Mouse (Mus musculus): Measurements from ENCODE around the gene Sorcs3. TPM values are rescaled to one million over a fixed set of nuclear protein-coding genes. Genes with fewer than 3 reads are reported as not detected.

Gene Sorcs3
- total and polyA plus RNA-seq, 3 experiments: not detected

DNA sequence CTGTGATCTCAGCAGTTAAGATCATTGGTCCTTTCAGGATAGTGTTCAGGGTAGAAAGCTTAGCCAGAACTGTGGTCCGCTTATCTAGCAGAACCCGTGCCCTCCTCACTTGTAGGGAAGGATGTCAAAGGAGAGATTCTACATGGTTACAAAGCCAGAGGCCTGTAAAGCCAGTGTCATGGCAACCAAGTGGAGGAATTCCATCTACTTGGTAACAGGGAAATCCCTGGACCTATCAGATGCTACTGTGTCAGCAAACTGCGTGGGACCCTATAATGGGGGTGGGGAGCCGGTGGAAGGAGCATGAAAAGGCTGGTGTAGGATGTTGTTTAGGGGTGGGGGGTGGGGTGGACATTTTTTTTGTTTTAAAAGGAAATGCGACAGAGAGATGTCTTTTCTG, 57.9 kb downstream of the Sorcs3 start:
- DNase-seq: no peak
- Histone ChIP-seq H3K9ac (ENCODE audit: low read depth, low read length) (no peak overlapping the region), H3K4me3 (no peak overlapping the region), H3K27ac (no peak overlapping the region), H3K27me3 (ENCODE audit: control insufficient read depth, insufficient read depth, low read length) (no peaks in the 10 kb centered on the region), H3K36me3 (ENCODE audit: control insufficient read depth, insufficient read depth, low read length) (no peaks in the 10 kb centered on the region), H3K79me2 (replicated peaks; ENCODE audit: control insufficient read depth, insufficient read depth, low read length) (no peaks in the 10 kb centered on the region), H3K4me1 (ENCODE audit: control insufficient read depth, insufficient read depth, low read length) (no peaks in the 10 kb centered on the region)
- TF ChIP-seq CTCF (IDR thresholded peaks at IDR 0.05): no peak
- no peak for TF ChIP-seq EP300 (IDR thresholded peaks at IDR 0.05; ENCODE audit: insufficient read depth, low read depth, low read length)
- TF ChIP-seq POLR2A (IDR thresholded peaks at IDR 0.05; ENCODE audit: insufficient read depth, low read depth, low read length): no peak
- intact Hi-C loops (cut with DNase I): no loop called here
- 78% methylated on average over 5 of the region's 5 CpGs for WGBS

DNA sequence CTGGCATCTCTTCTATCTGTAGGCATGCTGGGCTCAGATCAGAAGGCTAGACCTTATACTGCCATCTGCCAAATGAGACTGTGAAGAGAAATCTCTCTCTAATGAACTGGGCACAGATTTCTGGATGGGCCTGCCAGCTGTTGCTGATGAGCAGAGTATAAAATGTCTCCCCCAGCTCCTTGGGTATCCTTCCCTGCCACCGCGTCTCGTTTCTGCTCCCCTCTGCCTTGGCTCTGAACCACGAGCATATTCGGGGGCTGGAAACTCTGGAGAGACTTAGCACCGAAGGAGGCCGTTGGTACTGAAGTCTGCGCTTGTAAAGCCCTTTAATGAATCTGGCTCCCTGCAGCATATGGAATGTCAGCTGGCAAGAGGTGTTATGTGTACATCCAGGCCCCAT, 74.4 kb downstream of the Sorcs3 start:
- intact Hi-C loops (cut with DNase I): no loop called here
- Histone ChIP-seq H3K4me1 (ENCODE audit: control insufficient read depth, insufficient read depth, low read length) (no peaks in the 10 kb centered on the region), H3K79me2 (replicated peaks; ENCODE audit: control insufficient read depth, insufficient read depth, low read length) (no peaks in the 10 kb centered on the region), H3K4me3 (no peak overlapping the region), H3K27me3 (ENCODE audit: control insufficient read depth, insufficient read depth, low read length) (no peaks in the 10 kb centered on the region), H3K27ac (no peak overlapping the region), H3K9ac (ENCODE audit: low read depth, low read length) (no peak overlapping the region), H3K36me3 (ENCODE audit: control insufficient read depth, insufficient read depth, low read length) (no peaks in the 10 kb centered on the region)
- no peak for DNase-seq
- no peak for TF ChIP-seq EP300 (IDR thresholded peaks at IDR 0.05; ENCODE audit: insufficient read depth, low read depth, low read length)
- TF ChIP-seq POLR2A (IDR thresholded peaks at IDR 0.05; ENCODE audit: insufficient read depth, low read depth, low read length): no peak
- no peak for TF ChIP-seq CTCF (IDR thresholded peaks at IDR 0.05)
- WGBS: 77% methylated on average over 8 of the region's 8 CpGs

DNA sequence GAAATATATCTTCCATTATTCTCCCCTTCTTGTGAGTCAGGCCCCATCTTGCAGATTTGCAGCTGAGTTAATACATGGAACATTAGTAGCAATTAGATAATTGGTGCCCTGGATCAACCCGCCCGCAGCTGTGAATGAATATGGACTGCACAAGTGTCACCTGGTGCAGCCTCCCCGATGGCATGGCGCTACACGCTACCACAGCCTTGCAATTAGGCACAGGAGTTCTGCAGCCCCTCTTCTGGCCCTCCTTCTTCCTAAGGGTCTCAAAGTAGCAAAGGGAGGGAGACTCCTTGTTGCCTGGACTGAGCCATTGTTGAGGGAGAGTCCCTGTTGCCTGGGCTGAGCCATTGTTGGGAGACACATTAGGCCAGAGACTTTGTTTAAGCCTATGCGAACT, 76.4 kb downstream of the Sorcs3 start:
- H3K4me1 ChIP-seq (ENCODE audit: control insufficient read depth, insufficient read depth, low read length): no peaks in the 10 kb centered on the region
- H3K27ac ChIP-seq: no peak overlapping the region
- no peaks in the 10 kb centered on the region for H3K36me3 ChIP-seq (ENCODE audit: control insufficient read depth, insufficient read depth, low read length)
- H3K79me2 ChIP-seq (replicated peaks; ENCODE audit: control insufficient read depth, insufficient read depth, low read length): no peaks in the 10 kb centered on the region
- intact Hi-C loops (cut with DNase I): no loop called here
- DNase-seq: no peak
- WGBS: 82% methylated on average over 6 of the region's 6 CpGs
- TF ChIP-seq EP300 (IDR thresholded peaks at IDR 0.05; ENCODE audit: insufficient read depth, low read depth, low read length): no peak
- TF ChIP-seq CTCF (IDR thresholded peaks at IDR 0.05): no peak
- no peak for TF ChIP-seq POLR2A (IDR thresholded peaks at IDR 0.05; ENCODE audit: insufficient read depth, low read depth, low read length)
- H3K27me3 ChIP-seq (ENCODE audit: control insufficient read depth, insufficient read depth, low read length): no peaks in the 10 kb centered on the region
- no peak overlapping the region for H3K9ac ChIP-seq (ENCODE audit: low read depth, low read length)
- H3K4me3 ChIP-seq: no peak overlapping the region

DNA sequence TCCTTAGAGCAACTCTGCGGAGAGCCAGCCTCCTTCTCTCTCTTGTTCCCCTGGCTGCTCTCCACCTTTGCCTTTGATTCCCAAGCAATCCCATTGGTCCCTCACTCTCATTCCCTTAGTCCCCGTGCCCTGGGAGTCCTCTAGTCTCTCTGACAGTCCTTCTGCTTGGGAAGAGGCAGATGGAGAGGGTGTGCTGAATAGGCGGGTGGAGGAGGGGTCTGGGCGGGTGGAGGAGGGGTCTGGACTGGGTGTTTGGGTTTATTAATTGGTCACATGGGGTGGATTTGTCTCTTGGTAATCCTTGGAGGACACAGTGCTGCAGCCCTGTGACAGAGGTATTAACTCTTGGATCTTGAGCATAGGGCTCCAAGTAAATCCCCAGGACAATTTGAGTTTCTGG, 77.4 kb downstream of the Sorcs3 start:
- no peak for DNase-seq
- Histone ChIP-seq H3K27ac (no peak overlapping the region), H3K4me1 (ENCODE audit: control insufficient read depth, insufficient read depth, low read length) (no peaks in the 10 kb centered on the region), H3K79me2 (replicated peaks; ENCODE audit: control insufficient read depth, insufficient read depth, low read length) (no peaks in the 10 kb centered on the region), H3K36me3 (ENCODE audit: control insufficient read depth, insufficient read depth, low read length) (no peaks in the 10 kb centered on the region), H3K4me3 (no peak overlapping the region), H3K27me3 (ENCODE audit: control insufficient read depth, insufficient read depth, low read length) (no peaks in the 10 kb centered on the region), H3K9ac (ENCODE audit: low read depth, low read length) (no peak overlapping the region)
- 62% methylated on average over 4 of the region's 4 CpGs for WGBS
- TF ChIP-seq POLR2A (IDR thresholded peaks at IDR 0.05; ENCODE audit: insufficient read depth, low read depth, low read length) (no peak), CTCF (IDR thresholded peaks at IDR 0.05) (no peak), EP300 (IDR thresholded peaks at IDR 0.05; ENCODE audit: insufficient read depth, low read depth, low read length) (no peak)
- intact Hi-C loops (cut with DNase I): no loop called here

- TF ChIP-seq POLR2A (IDR thresholded peaks at IDR 0.05; ENCODE audit: insufficient read depth, low read depth, low read length): no peak
- no peak for TF ChIP-seq CTCF (IDR thresholded peaks at IDR 0.05)
- no peak for TF ChIP-seq EP300 (IDR thresholded peaks at IDR 0.05; ENCODE audit: insufficient read depth, low read depth, low read length)
- no peaks in the 10 kb centered on the region for H3K79me2 ChIP-seq (replicated peaks; ENCODE audit: control insufficient read depth, insufficient read depth, low read length)
- 73% methylated on average over 10 of the region's 10 CpGs for WGBS
- H3K36me3 ChIP-seq (ENCODE audit: control insufficient read depth, insufficient read depth, low read length): no peaks in the 10 kb centered on the region
- intact Hi-C loops (cut with DNase I): no loop called here
- H3K27ac ChIP-seq: no peak overlapping the region
- DNase-seq: no peak
- no peaks in the 10 kb centered on the region for H3K4me1 ChIP-seq (ENCODE audit: control insufficient read depth, insufficient read depth, low read length)
- H3K4me3 ChIP-seq: no peak overlapping the region
- H3K27me3 ChIP-seq (ENCODE audit: control insufficient read depth, insufficient read depth, low read length): no peaks in the 10 kb centered on the region
- no peak overlapping the region for H3K9ac ChIP-seq (ENCODE audit: low read depth, low read length)
Observed at GRCm38 (mm10) chr19:48285602-48286225, 79.9 kb downstream of the Sorcs3 start.

DNA sequence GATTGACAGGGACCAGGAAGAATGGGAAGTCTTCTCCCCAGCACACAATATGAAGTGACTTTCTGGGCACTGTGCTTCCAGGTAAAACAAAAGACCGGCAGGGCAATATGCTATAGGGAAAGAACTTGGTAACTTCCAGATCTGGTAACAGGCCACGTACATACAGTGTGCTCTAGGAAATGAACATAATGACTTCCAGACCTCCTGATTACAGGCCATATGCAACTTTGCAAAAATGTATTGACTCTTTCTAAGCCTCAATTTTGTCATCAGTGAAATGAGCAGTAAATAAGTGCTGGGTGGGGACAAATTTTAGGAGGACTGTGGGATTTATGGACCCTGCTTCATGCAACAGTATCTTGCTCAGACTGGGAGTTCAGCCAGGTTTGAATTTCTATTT, 88.4 kb downstream of the Sorcs3 start:
- no peaks in the 10 kb centered on the region for H3K4me1 ChIP-seq (ENCODE audit: control insufficient read depth, insufficient read depth, low read length)
- intact Hi-C loops (cut with DNase I): no loop called here
- TF ChIP-seq POLR2A (IDR thresholded peaks at IDR 0.05; ENCODE audit: insufficient read depth, low read depth, low read length) (no peak), EP300 (IDR thresholded peaks at IDR 0.05; ENCODE audit: insufficient read depth, low read depth, low read length) (no peak), CTCF (IDR thresholded peaks at IDR 0.05) (no peak)
- H3K4me3 ChIP-seq: no peak overlapping the region
- no peaks in the 10 kb centered on the region for H3K79me2 ChIP-seq (replicated peaks; ENCODE audit: control insufficient read depth, insufficient read depth, low read length)
- WGBS: 77% methylated on average over 2 of the region's 2 CpGs
- DNase-seq: no peak
- no peaks in the 10 kb centered on the region for H3K27me3 ChIP-seq (ENCODE audit: control insufficient read depth, insufficient read depth, low read length)
- no peak overlapping the region for H3K9ac ChIP-seq (ENCODE audit: low read depth, low read length)
- H3K36me3 ChIP-seq (ENCODE audit: control insufficient read depth, insufficient read depth, low read length): no peaks in the 10 kb centered on the region
- no peak overlapping the region for H3K27ac ChIP-seq

Measured in heart, adult 2 months (tissue).